Mouse (Mus musculus): Measurements from ENCODE around the gene Safb2.

GRCm38 (mm10) chr17:56566293-56566692 is 18.1 kb downstream of the Safb2 start:
- TF ChIP-seq CTCF (IDR thresholded peaks at IDR 0.05; ENCODE audit: low read depth) (no peak), EP300 (optimal IDR thresholded peaks at IDR 0.05) (no peak)

Data from stomach, postnatal 0 days (tissue).